Mouse (Mus musculus) embryo, embryonic 10.5 days (tissue): Measurements from ENCODE around the gene Inpp4a.

Experiments
- DNase-seq: peaks from one replicate; pipeline ENCODE4 v3.0.0-alpha.2; 2015; ENCODE audit warnings: low spot score

The Inpp4a gene

GRCm38 (mm10) chr1:37419420-37419819 is 119.8 kb downstream of the Inpp4a start:
- DNase-seq = no peak

DNA sequence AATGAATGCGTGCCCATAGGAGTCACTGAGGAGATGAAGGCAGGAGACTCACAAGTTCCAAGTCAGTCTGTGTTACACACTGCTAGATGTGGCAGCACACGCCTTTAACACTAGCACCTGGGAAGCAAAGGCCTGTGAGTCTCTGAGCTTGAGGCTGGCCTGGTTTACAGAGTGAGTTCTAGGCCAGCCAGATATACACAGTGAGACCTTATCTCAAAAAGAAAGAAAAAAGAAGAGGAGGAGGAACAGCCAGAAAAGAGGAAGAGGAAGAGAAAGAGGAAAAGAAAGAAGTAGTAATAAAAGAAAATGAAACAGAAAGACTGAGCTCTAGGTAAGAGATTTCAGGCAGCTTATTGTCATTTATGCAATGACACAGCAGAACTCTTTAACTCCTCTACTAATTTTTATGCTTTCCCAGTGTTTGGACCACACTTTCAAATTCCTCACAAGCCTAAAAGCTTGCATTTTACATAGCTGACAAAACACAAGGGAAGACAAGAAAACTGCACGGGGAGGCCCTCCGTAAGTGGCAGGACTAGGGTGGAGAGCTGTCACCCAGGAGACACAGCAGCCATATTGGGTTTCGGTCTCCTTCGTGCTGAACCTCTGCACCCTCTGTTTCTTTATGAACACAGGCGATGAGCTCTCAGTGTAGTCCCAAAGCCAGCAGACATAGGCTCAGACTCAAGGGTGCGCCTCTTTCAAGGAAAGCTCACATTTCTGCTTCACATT is 127.6 kb downstream of the Inpp4a start:
- no peak for DNase-seq

DNA sequence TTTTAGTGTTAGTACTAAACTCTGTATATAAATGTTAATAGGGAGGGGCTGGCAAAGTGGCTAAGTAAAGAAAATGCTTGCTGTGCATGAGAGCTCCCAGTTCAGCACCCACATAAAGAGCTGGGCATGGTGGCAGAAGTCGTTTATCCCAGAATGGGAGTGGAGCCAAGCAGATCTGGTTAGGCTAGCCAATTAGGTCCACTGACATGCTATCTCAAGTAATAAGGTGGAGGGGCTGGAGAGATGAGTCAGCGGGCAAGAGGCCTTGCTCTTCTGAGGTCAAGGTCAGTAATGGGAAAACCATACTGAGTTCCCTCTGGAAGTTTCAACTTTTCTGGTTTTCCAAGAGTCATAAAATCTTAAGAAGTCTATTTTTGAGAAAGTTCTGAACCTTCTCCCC is 129.2 kb downstream of the Inpp4a start:
- no peak for DNase-seq

DNA sequence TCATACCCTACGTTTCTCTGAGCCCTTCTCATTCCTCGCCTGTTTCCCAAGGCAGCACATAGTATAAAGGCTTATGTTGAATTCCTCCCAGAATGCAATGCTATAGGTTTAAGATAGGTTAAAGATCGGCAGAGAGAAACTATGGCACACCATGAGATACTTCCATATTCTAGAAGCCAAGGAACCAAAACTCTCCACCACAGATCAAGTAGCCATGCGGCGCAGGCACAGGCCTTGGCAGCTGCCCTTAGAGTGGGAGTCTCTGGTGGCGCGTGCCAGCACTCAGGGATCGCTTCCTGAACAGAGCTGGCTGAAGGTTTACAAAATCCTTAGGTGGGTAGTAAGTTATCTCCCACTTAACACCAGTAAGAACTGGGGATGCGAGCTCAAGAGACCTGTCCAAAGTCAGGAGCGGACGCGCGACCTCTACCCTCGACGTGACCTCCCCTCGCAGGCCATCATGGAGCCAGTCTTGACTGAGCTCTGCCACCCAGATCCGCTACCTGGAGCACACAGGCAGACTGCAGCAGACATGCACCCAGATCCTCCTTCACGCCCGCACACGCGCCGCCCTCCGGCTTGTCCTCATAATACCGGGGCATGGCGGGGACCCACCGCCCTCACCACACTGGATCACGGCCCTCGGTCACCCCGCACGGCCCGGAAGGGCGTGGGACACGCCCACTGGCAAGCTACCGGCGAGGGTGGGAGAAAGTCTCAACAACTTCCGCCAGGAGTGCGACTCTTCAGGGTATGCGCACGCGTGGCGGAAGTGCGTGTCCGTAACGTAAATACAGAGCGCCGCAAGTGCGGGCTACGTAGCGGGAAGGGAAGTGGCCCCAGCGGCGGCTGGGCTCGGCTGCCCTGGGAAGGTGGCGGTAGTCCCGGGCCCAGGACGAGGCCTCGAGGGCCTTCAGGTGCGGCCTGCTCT is 130.0 kb downstream of the Inpp4a start, which contains the start of the genes Coa5 and Unc50:
Coa5 (minus strand) TSS at position 738 of the 931 bp plus-strand sequence.
Unc50 (plus strand) TSS at position 774 of the 931 bp plus-strand sequence.
- DNase-seq = peak; percentile 96

- no peak for DNase-seq
Observed at GRCm38 (mm10) chr1:37430297-37430840, 130.7 kb downstream of the Inpp4a start.

GRCm38 (mm10) chr1:37436419-37436818 is 136.8 kb downstream of the Inpp4a start:
- no peak for DNase-seq

GRCm38 (mm10) chr1:37442848-37443835 is 143.5 kb downstream of the Inpp4a start:
- no peak for DNase-seq

- DNase-seq = peak; percentile 41
Observed at GRCm38 (mm10) chr1:37448361-37449095, 148.9 kb downstream of the Inpp4a start.

DNA sequence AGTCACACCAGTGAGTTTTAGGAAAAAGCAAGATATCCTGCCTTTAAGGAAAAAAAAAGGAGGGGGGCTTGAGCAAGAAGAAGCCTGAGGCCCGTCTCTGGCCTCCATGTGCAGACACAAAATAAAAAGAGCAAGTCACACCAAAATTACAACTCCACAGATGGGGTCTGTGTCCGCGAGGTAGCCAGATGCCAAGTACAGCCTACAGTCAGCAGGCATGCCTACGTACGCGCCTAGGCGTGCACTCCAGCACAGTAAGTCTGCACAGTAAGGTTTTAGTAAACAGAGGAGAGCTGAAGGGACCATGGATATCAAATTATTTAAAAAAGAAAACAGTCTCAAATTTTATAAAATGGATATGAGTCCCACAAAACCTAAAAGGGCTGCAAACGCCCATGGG is 151.6 kb downstream of the Inpp4a start:
- no peak for DNase-seq

DNA sequence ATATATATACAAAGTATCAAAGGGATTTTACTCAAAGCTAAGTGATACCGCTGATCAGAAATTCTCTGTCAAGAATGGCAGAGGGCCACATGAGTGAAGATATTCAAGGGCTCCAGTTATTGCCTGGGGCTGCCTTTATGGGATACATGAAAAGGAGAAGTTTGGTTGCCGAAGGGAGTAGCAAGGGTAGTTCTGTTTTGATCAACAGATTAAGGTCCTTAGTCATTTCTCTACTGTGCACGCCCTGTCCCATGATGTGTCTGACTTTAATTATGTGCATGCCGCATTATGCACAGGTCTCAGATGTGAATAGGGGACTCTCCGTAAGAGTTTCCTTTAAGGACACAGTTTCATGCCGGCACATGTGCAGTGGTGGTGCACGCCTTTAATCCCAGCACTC is 157.9 kb downstream of the Inpp4a start:
- no peak for DNase-seq
